Mouse (Mus musculus): ENCODE measurements around the gene Npas3.

- TF ChIP-seq EP300 (IDR thresholded peaks at IDR 0.05; ENCODE audit: insufficient read depth, low read depth, low read length) (no peak), CTCF (IDR thresholded peaks at IDR 0.05; ENCODE audit: low read depth, low read length) (no peak)
Measured at GRCm38 (mm10) chr12:53227356-53227755, 21.1 kb upstream of the Npas3 start.

All from ES-Bruce4 (cell line).